Mouse (Mus musculus) 3134 (cell line): Measurements from ENCODE around the gene Rft1.

Source experiments
- DNase-seq: peaks from one replicate; pipeline ENCODE4 v3.0.0-alpha.2; 2011; ENCODE audit warnings: low spot score; ENCODE audit not compliant: insufficient read length; ENCODE audit errors: extremely low read depth

Gene Rft1

DNA sequence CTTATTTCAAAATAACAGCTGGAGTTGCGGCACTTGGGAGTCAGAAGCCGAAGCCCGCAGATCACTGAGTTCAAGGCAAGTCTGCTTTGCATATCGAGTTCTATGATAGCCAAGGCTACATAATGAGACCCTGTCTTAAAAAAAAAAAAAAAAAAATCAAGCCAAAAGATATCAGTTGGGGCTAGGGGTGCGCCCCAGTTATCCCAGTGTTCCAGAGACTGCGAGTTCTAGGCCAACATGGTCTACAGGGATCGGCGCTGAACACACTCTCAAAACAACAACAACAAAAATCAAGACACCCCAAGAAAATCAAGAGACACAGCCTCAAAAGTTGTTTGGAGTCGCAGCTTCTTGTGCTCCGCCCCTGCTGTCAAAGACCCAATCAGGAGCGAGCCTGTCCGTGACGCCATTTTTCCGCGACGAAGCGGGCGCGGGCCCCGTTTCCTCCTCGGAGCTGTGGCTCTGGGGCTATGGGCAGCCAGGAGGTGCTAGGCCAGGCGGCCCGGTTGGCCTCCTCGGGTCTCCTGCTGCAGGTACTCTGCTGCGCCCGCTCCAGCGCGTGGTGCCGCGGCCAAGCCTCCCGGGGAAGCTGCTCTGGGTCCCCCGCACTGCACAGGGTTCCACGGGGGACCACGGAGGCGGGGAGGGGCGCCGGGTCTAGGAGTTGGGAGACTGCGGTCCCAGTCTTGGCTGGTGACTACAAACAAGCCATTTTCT lies at the start of gene Rft1:
Gene Rft1, plus strand, starts transcription at position 418 of the 717 bp plus-strand sequence.
- peak; percentile 95 for DNase-seq

DNA sequence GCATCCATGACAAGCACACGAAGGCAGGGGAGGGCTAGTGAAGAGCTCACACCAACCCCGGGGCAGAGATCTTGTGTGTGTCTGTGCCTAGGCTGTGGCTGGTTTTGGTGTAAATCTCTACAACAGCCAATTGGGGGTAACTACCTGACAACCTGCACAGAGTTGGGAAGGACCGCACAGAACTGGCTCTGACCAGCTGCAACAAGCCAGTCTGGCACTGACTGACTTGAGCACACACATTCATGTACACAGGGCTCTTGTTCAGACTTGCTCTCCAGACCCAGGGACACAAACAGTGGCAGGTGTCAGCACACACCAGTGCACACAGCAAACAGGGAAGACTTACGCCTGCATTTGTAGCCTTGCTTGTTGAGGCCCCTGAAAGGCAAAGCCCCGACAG lies 47.3 kb upstream of the Rft1 start:
- no peak for DNase-seq

GRCm38 (mm10) chr14:30607696-30608095 lies 46.5 kb upstream of the Rft1 start:
- DNase-seq, result no peak

GRCm38 (mm10) chr14:30608176-30608575 lies 46.0 kb upstream of the Rft1 start:
- no peak for DNase-seq

DNA sequence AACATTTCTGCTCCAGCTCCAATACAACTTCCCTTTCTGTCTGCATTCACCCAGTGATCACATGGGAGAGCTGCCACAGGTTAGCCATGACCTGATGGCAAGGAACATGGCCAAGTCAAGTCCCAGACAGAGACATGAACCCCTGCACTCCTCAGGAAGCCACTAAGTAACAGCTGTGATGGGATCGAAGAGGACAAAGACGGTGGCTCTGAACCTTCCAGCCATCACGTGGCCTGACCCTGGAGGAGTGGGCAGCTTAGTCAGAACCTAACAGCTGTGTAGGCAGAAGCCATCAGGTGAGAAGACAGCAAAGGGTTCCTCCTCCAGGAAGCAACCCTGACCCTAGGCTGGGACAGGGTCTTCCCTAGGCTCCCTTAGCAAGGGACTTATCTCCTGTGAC lies 44.7 kb upstream of the Rft1 start:
- DNase-seq, result no peak

- DNase-seq, result no peak
These were observed 43.9 kb upstream of the Rft1 start for GRCm38 (mm10) chr14:30610304-30610703.

- no peak for DNase-seq
These were observed 43.2 kb upstream of the Rft1 start for GRCm38 (mm10) chr14:30610940-30611339.

- peak; percentile 71 for DNase-seq
These were observed 41.6 kb upstream of the Rft1 start for GRCm38 (mm10) chr14:30612523-30612922.

- no peak for DNase-seq
These were observed 41.0 kb upstream of the Rft1 start for GRCm38 (mm10) chr14:30612962-30613715.

- no peak for DNase-seq
These were observed 37.4 kb upstream of the Rft1 start for GRCm38 (mm10) chr14:30616751-30617150.

GRCm38 (mm10) chr14:30618746-30619275 lies 35.3 kb upstream of the Rft1 start:
- DNase-seq, result no peak

- no peak for DNase-seq
These were observed 34.1 kb upstream of the Rft1 start for GRCm38 (mm10) chr14:30619982-30620578.

DNA sequence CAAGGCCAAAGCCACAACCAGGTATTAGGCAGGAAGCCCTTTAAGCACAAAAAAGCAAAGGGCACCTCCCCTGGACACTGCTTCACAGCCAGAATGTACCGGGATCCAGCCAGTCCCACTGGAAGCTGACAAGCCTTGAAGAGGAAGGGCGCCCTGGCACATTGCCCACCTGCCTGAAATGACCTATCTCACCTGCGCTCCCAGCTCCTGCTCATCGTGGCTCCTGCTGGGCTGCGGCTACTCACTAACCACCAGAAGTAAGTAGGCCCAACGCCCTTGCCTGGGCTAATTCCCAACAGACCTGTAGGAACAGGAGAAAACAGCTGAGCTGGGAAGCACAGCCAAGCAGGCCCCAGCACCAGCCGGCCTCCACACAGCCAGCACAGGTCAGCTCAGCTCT lies 32.0 kb upstream of the Rft1 start:
- no peak for DNase-seq

GRCm38 (mm10) chr14:30622556-30622955 lies 31.6 kb upstream of the Rft1 start:
- no peak for DNase-seq

GRCm38 (mm10) chr14:30624277-30624721 lies 29.9 kb upstream of the Rft1 start:
- no peak for DNase-seq

- DNase-seq, result peak; percentile 64
These were observed 28.9 kb upstream of the Rft1 start for GRCm38 (mm10) chr14:30625131-30625807.

- peak; percentile 90 for DNase-seq
These were observed 28.1 kb upstream of the Rft1 start, which contains the start of gene Prkcd for GRCm38 (mm10) chr14:30625856-30626726. Gene Prkcd (minus strand): TSS chr14:30626210.

- DNase-seq, result no peak
These were observed 27.1 kb upstream of the Rft1 start for GRCm38 (mm10) chr14:30626756-30627742.

GRCm38 (mm10) chr14:30628235-30628634 lies 25.9 kb upstream of the Rft1 start:
- no peak for DNase-seq
